Mouse (Mus musculus) neural tube, embryonic 11.5 days (tissue): ENCODE data around the gene U2surp. TPM values are rescaled to one million over a fixed set of nuclear protein-coding genes. Genes with fewer than 3 reads are reported as not detected.
"Not testable (repeated sequence)": the region's sequence is repeated elsewhere in the genome, so short reads cannot be mapped to it uniquely, and the experiment has no call there.

Source experiments
- ATAC-seq: fragments of 200-750 bp; cut with Nextera tagmentation; 2 replicates; pipeline ENCODE4 v1.8.0; 2017; ENCODE audit warnings: moderate number of reproducible peaks, mild to moderate bottlenecking, moderate TSS enrichment, moderate library complexity; ENCODE audit not compliant: insufficient read depth, low FRiP score, low TSS enrichment
- DNase-seq: peaks from one replicate; pipeline ENCODE4 v3.0.0-alpha.2; 2015; ENCODE audit warnings: low spot score
- H3K27ac ChIP-seq: fragments of 300-500 bp; sonication (generic); 2 replicates; pipeline ENCODE4 v1.5.1; 2014; ENCODE audit warnings: low read depth, mild to moderate bottlenecking, low read length
- H3K27me3 ChIP-seq: fragments of 300-500 bp; sonication (generic); 2 replicates; pipeline ENCODE4 v1.6.1; 2014; ENCODE audit warnings: mild to moderate bottlenecking, low read length, mixed read lengths; ENCODE audit not compliant: control insufficient read depth, insufficient read depth
- H3K36me3 ChIP-seq: fragments of 300-500 bp; sonication (generic); 2 replicates; pipeline ENCODE4 v1.6.1; 2014; ENCODE audit warnings: mild to moderate bottlenecking, low read length, moderate library complexity, mixed read lengths; ENCODE audit not compliant: control insufficient read depth, insufficient read depth
- H3K4me1 ChIP-seq: fragments of 300-500 bp; sonication (generic); 2 replicates; pipeline ENCODE4 v1.6.1; 2014; ENCODE audit warnings: low read length, mixed read lengths; ENCODE audit not compliant: control insufficient read depth, insufficient read depth
- H3K4me2 ChIP-seq: fragments of 300-500 bp; sonication (generic); 2 replicates; pipeline ENCODE4 v1.6.1; 2014; ENCODE audit warnings: low read depth, mild to moderate bottlenecking, moderate library complexity
- H3K4me3 ChIP-seq: fragments of 300-500 bp; sonication (generic); 2 replicates; pipeline ENCODE4 v1.5.1; 2014; ENCODE audit warnings: low read depth, low read length
- H3K9ac ChIP-seq: fragments of 300-500 bp; sonication (generic); 2 replicates; pipeline ENCODE4 v1.6.1; 2014; ENCODE audit warnings: mild to moderate bottlenecking, low read length
- H3K9me3 ChIP-seq: fragments of 300-500 bp; sonication (generic); 2 replicates; pipeline ENCODE4 v1.6.1; 2016; ENCODE audit warnings: low read length; ENCODE audit not compliant: control insufficient read depth
- WGBS: fragments of 180-500 bp; shearing (Covaris S2); extraction: QIAGEN DNeasy Blood & Tissue Kit; methylation state at CpG from one replicate; pipeline ENCODE4 v1.1.7; 2014; 5-methylcytosine and 5-hydroxymethylcytosine counted together
- polyA plus RNA-seq: library from polyadenylated mRNA; unstranded; fragments of >200 nt; fragmentation: Nextera tagmentation; extraction: Ambion mirVana; gene quantifications from 2 replicates; pipeline ENCODE4 v1.2.1, GENCODE M21; 2014

U2surp gene
- polyA plus RNA-seq, 1 experiment from 2014 or later, result 119 TPM

DNA sequence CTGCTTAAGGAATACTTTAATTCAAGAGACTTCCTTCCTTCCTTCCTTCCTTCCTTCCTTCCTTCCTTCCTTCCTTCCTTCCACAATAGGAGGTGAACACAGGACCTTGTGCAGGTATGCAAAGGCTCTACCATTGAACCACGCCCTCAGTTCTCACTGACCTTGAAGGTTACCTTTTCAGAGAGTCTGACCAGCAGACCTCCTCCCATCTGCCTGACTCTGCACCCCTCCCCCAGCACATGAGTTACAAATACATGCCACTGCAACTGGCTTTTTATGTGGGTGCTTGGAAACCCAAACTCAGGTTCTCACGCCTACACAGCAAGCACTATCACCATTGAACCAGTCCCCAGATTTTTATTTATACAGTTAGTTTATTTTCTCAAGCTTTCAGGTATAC, 10.8 kb upstream of the U2surp start:
- Histone ChIP-seq H3K4me2 (no peak overlapping the region), H3K9ac (no peak overlapping the region), H3K4me1 (no peaks in the 10 kb centered on the region), H3K9me3 (no peaks in the 10 kb centered on the region), H3K4me3 (no peak overlapping the region), H3K27me3 (no peaks in the 10 kb centered on the region), H3K27ac (no peak overlapping the region), H3K36me3 (no peaks in the 10 kb centered on the region)
- no peak for DNase-seq
- WGBS, result 90% methylated on average over 2 of the region's 2 CpGs
- no peak for ATAC-seq

DNA sequence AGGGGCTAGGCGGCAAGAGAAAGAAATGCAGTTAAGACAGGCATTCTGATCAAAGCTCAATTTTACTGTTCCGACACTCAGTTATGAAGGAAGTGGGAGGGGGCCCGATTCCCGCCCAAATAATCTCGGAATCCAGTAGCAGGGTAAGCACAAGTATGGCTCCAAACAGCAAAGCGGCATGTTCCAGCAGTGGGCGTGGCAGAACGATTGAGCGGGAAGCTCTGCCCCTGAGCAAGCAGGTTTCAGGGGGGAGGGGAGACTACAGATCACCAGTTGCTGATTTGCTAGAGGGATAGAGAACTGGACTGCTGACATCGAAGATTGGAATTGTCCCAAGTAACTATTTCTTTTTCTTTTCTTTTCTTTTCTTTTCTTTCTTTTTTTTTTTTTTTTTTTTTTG, 9.8 kb upstream of the U2surp start:
- H3K4me2 ChIP-seq, result no peak overlapping the region
- WGBS, result 57% methylated on average over 10 of the region's 10 CpGs
- DNase-seq (no peak), ATAC-seq (no peak)
- H3K36me3 ChIP-seq, result no peaks in the 10 kb centered on the region
- H3K27me3 ChIP-seq, result no peaks in the 10 kb centered on the region
- H3K9me3 ChIP-seq, result no peaks in the 10 kb centered on the region
- H3K4me3 ChIP-seq, result no peak overlapping the region
- H3K27ac ChIP-seq, result no peak overlapping the region
- no peak overlapping the region for H3K9ac ChIP-seq
- H3K4me1 ChIP-seq, result no peaks in the 10 kb centered on the region

DNA sequence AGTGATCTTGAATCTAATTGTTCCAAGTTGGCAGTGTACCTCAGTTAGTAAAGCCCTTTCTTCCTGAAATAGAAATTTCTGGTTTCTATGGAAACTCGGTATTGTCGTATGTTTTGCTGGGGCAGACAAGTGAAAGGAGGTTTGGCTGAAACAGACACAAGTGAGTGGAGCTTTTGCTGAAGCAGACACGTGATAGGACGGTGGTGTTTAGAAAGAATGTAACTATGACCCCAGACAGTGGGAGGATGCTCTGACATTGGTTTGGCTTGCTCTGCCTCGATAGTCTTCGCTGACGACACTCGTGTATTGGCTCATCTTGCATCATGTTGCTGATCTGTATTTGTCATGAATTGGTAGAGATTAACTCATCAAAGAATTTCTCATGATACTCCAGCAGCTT, 9.2 kb upstream of the U2surp start:
- H3K27me3 ChIP-seq, result no peaks in the 10 kb centered on the region
- H3K9me3 ChIP-seq, result no peaks in the 10 kb centered on the region
- no peak overlapping the region for H3K9ac ChIP-seq
- 91% methylated on average over 8 of the region's 8 CpGs for WGBS
- ATAC-seq (no peak), DNase-seq (no peak)
- no peaks in the 10 kb centered on the region for H3K36me3 ChIP-seq
- no peaks in the 10 kb centered on the region for H3K4me1 ChIP-seq
- no peak overlapping the region for H3K4me2 ChIP-seq
- no peak overlapping the region for H3K27ac ChIP-seq
- H3K4me3 ChIP-seq, result no peak overlapping the region

DNA sequence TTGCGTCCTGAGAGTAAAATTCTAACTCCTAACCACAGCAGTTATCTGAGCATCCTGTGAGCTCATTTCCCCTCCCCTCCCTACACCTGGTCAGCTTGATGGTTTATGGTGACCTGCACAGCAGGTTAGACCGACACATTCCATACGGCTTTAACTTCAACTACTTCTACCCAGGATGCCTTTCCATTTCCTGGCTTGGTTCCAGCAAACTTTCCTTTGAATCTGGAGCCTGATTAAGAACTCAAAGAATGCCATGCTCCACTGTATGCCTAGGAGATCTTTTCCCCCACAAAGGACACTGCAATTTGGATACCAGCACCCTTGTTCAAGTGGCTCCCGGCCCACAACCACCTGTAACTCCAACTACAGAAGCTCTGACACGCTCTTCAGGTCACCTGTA, 8.8 kb upstream of the U2surp start:
- no peak for DNase-seq
- H3K27me3 ChIP-seq, result no peaks in the 10 kb centered on the region
- no peak overlapping the region for H3K9ac ChIP-seq
- no peak for ATAC-seq
- 92% methylated on average over 5 of the region's 5 CpGs for WGBS
- H3K9me3 ChIP-seq, result no peaks in the 10 kb centered on the region
- no peak overlapping the region for H3K4me3 ChIP-seq
- no peak overlapping the region for H3K4me2 ChIP-seq
- no peaks in the 10 kb centered on the region for H3K4me1 ChIP-seq
- H3K27ac ChIP-seq, result no peak overlapping the region
- no peaks in the 10 kb centered on the region for H3K36me3 ChIP-seq

DNA sequence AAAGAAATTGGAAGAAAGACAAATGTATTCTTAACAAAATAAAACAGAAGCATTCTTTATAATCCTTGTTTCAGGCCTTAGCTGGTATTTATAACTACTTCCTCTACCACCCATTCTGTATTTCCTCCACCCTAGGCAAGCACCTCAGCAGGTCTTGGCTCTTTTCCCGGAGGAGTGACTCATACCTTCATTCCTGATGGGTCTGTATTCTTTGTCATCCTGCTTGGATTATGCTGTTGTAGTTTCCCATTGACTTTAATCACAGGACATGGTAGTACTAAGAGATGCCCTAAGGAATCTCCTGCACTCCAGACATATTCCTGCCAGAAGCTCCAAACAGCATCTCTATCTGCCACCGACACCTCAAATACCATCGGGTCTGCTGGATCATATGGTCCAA, 2.6 kb upstream of the U2surp start:
- DNase-seq, H3K4me1 ChIP-seq, H3K9ac ChIP-seq, H3K36me3 ChIP-seq, H3K4me3 ChIP-seq, H3K27ac ChIP-seq, H3K27me3 ChIP-seq, ATAC-seq, H3K4me2 ChIP-seq, H3K9me3 ChIP-seq: not testable (repeated sequence)
- 93% methylated on average over 3 of the region's 3 CpGs for WGBS

DNA sequence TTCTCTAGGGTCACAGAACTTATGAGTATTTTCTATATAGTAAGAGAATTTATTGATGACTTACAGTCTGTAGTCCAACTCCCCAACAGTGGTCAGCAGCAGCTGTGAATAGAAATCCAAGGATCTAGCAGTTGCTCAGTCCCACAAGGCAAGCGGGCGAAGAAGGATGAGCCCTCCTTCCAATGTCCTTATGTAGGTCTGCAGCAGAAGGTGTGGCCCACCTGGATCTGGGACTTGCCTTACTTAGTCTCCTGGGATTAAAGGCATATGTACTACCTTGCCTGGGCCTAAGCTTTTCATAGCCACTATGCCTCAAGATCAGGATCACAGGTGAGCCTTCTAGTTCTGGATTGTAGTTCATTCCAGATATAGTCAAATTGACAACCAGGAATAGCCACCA, 2.0 kb upstream of the U2surp start:
- H3K4me2 ChIP-seq, result no peak overlapping the region
- no peak overlapping the region for H3K4me3 ChIP-seq
- no peak overlapping the region for H3K27ac ChIP-seq
- no peaks in the 10 kb centered on the region for H3K36me3 ChIP-seq
- ATAC-seq (no peak), DNase-seq (no peak)
- WGBS, result 92% methylated on average over 2 of the region's 2 CpGs
- H3K27me3 ChIP-seq, result no peaks in the 10 kb centered on the region
- no peaks in the 10 kb centered on the region for H3K9me3 ChIP-seq
- H3K9ac ChIP-seq, result no peak overlapping the region
- H3K4me1 ChIP-seq, result peaks cover 9% of the 10 kb centered on the region

DNA sequence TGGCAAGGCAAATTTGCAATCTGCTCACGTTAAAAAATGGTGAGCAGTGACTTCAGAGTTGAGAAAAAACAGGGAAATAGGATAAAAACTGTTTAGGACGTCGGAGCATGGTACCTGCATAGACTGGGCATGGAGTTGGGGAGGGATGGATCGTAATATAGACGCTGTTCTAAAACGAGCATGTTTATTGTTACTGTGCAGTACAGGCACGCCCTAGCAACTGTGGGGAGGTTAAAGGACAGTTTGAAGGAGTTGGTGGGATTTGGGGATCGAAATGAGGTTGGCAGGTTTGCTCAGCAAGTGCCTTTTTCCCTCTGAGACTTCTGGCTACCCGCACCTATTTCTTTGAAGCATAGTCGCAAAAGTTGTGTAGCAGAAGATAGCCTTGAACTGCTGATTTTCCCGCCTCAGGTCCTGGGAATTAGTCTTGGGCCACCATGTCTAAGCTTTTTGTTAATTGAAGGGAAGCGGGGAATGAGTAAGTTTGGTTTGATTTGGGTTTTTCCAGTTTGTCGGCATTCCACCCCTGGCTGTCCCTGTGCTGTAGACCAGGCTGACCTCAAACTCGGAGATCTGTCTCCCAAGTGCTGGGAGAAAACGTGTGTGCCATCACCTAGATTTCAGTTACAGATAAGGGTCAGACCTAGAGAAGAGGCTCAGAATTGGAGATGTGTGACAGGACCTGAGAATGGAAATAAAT, 685 bp upstream of the U2surp start:
- no peak; the same call in 1 of the 2 replicates for ATAC-seq
- 27% methylated on average over 15 of the region's 15 CpGs for whole genome bisulfite sequencing
- Histone ChIP-seq H3K4me3 (peak overlapping the region; percentile 98), H3K36me3 (no peaks in the 10 kb centered on the region), H3K9me3 (no peaks in the 10 kb centered on the region), H3K27ac (peak overlapping the region; percentile 67), H3K9ac (peak overlapping the region; percentile 96), H3K4me1 (peaks cover 9% of the 10 kb centered on the region), H3K27me3 (no peaks in the 10 kb centered on the region), H3K4me2 (peak overlapping the region; percentile 50)
- no peak for DNase-seq

DNA sequence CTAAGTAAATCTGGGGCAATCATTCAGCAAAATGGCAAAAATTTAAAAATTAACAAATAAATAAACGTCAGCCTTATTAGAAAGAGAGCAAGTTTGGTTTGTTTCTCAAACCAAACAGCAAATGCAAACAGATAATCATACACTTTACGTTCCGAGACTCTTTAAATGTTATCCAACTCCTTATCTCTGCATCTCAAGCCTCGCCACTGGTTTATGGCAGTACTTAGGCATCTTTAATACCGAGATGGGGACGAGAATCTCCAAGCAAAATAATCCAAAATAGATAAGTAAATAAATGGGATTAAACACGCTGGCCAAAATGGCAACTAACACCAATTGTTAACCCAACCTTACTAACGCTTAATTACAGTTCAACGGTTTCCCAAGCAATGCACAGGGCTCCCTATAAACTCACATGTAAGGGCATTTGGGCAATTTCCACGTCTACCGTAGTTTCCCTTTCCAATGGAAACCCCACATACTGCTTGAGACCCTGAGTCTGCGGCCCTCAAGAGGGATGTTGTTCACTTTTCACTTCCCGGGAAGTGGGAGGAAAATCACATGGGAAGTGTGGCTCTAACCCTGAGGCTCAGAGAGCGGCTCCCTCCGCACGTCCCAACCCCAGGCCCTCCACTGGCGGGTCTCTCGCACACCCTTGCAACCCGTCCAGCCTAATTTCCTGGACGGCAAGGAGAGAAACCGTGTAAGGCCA, 947 bp downstream of the U2surp start:
- H3K27me3 ChIP-seq, result no peaks in the 10 kb centered on the region
- H3K4me2 ChIP-seq, result peak overlapping the region; percentile 85
- H3K9ac ChIP-seq, result peak overlapping the region; percentile 96
- no peaks in the 10 kb centered on the region for H3K9me3 ChIP-seq
- no peak overlapping the region; the same call in 1 of the 2 replicates for H3K27ac ChIP-seq
- no peaks in the 10 kb centered on the region for H3K36me3 ChIP-seq
- H3K4me1 ChIP-seq, result peaks cover 9% of the 10 kb centered on the region
- peak overlapping the region; percentile 98 for H3K4me3 ChIP-seq
- ATAC-seq, result peak; percentile 14
- WGBS, result 10% methylated on average over 21 of the region's 21 CpGs
- no peak for DNase-seq

DNA sequence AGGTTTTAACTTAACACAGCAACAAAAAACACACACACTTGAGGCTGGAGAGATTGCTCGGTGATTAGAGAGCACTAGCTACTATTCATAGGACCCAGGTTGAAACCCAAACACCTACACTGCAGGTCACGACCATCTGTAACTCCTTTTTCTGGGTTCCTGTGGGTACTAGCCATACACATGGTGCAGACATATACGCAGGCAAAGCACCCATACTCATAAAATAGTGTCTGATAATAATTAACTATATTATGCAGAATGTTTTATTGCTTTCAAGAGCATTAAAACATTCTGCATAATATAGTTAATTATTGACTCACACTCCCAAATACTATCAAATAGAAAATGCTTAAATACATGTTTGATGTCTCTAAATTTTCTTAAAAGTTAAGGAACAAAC, 6.1 kb downstream of the U2surp start:
- H3K9me3 ChIP-seq, result no peaks in the 10 kb centered on the region
- no peaks in the 10 kb centered on the region for H3K27me3 ChIP-seq
- peaks cover 4% of the 10 kb centered on the region for H3K4me1 ChIP-seq
- no peak overlapping the region for H3K4me3 ChIP-seq
- no peaks in the 10 kb centered on the region; the same call in 1 of the 2 replicates for H3K36me3 ChIP-seq
- H3K27ac ChIP-seq, result no peak overlapping the region
- no peak for DNase-seq
- ATAC-seq, result no peak
- no peak overlapping the region for H3K9ac ChIP-seq
- WGBS, result 93% methylated on average over 3 of the region's 3 CpGs
- no peak overlapping the region for H3K4me2 ChIP-seq
